In the genomic region with DNA sequence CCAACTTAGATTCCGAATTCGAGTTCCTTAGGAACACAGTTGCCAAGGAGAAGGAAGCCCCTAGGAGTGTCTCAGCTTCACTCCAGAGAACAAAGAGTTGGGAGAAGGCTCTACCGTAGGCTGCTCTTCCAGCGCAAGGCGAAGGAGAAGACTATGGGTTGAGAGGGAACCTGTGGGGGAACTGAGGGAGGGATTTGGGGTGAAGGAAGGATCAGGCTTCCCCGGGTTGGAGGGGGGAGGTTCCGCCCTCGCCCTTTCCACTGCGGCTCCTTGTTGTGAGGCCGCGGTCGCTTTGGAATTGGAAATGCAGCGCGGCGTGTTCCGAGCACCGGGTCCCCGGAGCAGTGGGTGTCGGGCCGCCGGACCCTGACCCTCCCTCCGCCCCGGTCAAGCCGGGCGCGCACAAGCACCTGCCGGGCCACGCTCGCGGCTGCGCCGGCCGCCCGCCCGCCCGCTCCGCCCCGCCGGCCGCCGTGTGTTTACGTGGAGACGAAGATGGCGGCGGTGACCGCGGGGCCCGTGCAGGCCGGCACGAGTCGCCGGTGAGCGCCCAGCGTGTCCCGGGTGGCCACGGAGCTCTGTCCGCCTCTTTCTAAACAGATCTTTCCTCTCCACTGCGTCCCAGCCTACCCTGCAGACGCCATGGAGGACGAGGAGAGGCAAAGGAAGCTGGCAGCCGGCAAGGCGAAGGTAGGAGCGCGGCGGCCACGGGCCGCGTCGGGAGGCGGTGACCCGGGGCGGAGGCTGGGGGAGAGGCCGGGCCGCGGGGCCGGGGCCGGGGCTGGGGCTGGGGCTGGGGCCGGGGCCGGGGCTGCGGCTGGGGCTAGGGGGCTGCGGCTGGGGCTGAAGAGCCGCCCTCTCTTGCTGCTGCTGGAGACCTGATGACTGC, we compare ENCODE assay signal across 8 mouse cellular contexts. TPM values are rescaled to one million over a fixed set of nuclear protein-coding genes. Genes with fewer than 3 reads are reported as not detected.
DNase-seq lines count a peak whose midpoint lies in the region; ATAC-seq lines count a peak whose summit lies in the region.

A gene (plus strand): TSS at position 254 of the 889 bp plus-strand sequence.

- peak within 1 kb of the TSS; percentile 95 for H3K27ac ChIP-seq in hindbrain, embryonic 11.5 days (ENCODE audit: low read depth, low read length)

- peak; percentile 94 for ATAC-seq in frontal cortex, adult (ENCODE audit: low TSS enrichment)
- peak; percentile 90 for ATAC-seq in hindbrain, embryonic 11.5 days (ENCODE audit: low FRiP score)

- no peaks in the 10 kb centered on the region for H3K36me3 ChIP-seq in hindbrain, embryonic 11.5 days (ENCODE audit: control insufficient read depth, insufficient read depth, low read length)

- DNase-seq in NIH3T3 (ENCODE audit: low read depth): peak; percentile 77
- DNase-seq in cerebellum, adult 9-10 months: peak; percentile 73
- peak; percentile 79 for DNase-seq in hindbrain, embryonic 11.5 days (ENCODE audit: low spot score)
- peak; percentile 41 to 68 for DNase-seq in layer of hippocampus, postnatal 14 days (ENCODE audit: low spot score in 2 of 2)
- peak; percentile 74 for DNase-seq in lung, postnatal 14 days
- peak; percentile 29 for DNase-seq in retina, adult 2 months (ENCODE audit: low read depth, low spot score)
- peak; percentile 57 to 66 for DNase-seq in thymus, postnatal 36 days

- WGBS in hindbrain, embryonic 11.5 days: under 1% methylated on average over 65 of the region's 82 CpGs

- peak within 1 kb of the TSS; percentile 94 for H3K4me3 ChIP-seq in hindbrain, embryonic 11.5 days (ENCODE audit: low read depth, low read length)

- H3K9me3 ChIP-seq in hindbrain, embryonic 11.5 days (ENCODE audit: control insufficient read depth, low read length): no peaks in the 10 kb centered on the region

- peak within 1 kb of the TSS; percentile 67 for H3K4me2 ChIP-seq in hindbrain, embryonic 11.5 days (replicated peaks; ENCODE audit: low read depth, low read length)

- peak within 1 kb of the TSS; percentile 99 for H3K9ac ChIP-seq in hindbrain, embryonic 11.5 days (ENCODE audit: low read depth, low read length)

- H3K27me3 ChIP-seq in hindbrain, embryonic 11.5 days (ENCODE audit: control insufficient read depth, insufficient read depth, low read length): no peaks in the 10 kb centered on the region

- peaks cover 4% of the 10 kb centered on the region; the same call in 1 of the 2 replicates for H3K4me1 ChIP-seq in hindbrain, embryonic 11.5 days (replicated peaks; ENCODE audit: control insufficient read depth, insufficient read depth, low read length)

RNA-seq across cellular contexts. Expression of the gene that starts here (rescaled TPM):
- polyA plus RNA-seq in hindbrain, embryonic 11.5 days (2014; fragmentation: Nextera tagmentation; extraction: Ambion mirVana): 182 and 214 TPM in 2 replicates
- total RNA-seq in layer of hippocampus, postnatal 14 days (2021): 10 to 100 TPM; 64.1 to 68.1 TPM

Comparison
In these comparisons a context has a peak if more than half of its experiments do, and no peak if none do; other contexts are left out.
1. Peak in every context shown above with its lines: DNase-seq, ATAC-seq, H3K4me3 ChIP-seq and H3K27ac ChIP-seq.
2. DNase-seq: peak in every context shown above with its lines; median percentile 79 in hindbrain, embryonic 11.5 days; 77 in NIH3T3; 74 in lung, postnatal 14 days; 73 in cerebellum, adult 9-10 months; 62 in thymus, postnatal 36 days; 54 in layer of hippocampus, postnatal 14 days; 29 in retina, adult 2 months.